Mouse (Mus musculus): ENCODE data around the gene Nostrin.

Gene Nostrin

DNA sequence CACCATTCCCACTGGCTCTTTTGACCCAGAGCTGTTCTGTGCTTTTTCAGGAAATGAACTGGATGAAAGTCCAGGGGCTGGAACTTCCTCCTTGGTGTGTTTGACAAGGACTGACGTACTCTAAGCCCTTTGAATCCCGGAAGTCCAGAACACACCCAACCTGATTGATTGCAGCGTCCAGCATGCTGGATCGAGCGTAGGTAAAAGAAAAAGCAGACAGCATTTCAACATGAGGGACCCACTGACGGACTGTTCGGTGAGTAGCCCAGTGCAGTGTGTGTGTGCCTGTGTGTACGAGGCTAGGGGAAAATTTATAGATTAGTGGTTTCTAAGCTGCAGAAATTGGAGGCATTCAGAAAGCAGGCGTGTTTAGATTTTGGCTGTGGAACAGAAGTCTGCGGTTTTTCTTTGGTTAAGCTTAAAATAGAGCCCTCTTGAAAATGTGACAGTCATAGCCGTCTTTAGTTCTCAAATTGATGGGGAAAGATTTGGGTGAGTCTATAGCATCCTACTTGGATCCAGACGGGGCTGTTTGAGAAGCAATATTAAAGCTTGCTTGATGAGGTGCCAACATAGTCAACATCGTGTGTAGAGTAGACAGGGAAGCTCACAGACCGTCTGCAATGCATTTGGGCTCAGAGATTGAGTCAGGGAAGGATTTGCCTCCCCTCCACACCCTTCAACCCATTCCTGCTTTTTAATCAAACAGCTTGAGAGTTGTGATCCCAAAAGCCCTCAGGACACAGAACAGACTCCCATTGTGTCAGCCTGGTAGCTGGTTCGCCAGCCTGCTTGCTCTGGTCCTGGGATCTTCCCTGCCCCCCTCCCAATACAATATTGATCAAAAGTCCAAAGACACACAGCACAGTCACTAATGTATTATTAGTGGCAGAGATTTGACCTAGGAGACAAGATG is at the start of gene Nostrin:
TSS of gene Nostrin (plus strand) at position 140 of the 916 bp plus-strand sequence.
- DNase-seq (ENCODE audit: low spot score), result no peak

DNA sequence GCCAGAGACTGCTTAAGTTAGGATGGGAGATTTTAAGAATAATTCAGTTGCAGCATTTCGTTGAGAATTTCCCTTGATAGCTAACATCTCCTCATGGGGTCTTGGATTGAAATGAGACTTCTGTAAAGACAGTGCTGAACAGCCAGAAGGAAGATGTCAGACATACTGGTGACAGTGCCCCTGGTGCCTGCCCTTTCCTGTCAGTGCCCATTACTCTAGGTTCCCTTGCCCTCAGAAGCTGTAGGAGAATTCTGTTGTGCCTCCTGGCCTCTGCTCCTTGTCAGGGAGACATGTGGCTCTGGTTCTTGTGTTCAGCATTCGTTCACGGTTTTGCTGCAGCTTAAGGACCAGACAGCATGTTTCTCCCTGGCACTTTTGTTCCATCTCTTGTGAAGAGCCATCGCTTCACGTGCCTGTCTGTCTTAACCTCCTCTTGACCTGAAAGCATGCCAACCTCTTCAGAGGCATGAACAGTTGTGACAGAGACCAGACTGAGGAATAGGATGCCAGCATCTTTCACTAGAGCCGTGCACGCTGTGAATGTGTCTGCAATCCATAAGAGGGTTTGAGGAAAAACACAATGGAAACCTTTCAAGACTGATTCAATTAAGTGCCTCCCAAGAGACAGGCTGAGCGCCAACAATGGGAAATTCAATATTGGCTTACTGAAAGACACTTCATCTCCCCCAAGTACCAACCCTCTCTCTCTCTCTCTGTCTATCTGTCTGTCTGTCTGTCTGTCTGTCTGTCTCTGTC is 48.9 kb upstream of the Nostrin start:
- no peak for DNase-seq (ENCODE audit: low spot score)

DNA sequence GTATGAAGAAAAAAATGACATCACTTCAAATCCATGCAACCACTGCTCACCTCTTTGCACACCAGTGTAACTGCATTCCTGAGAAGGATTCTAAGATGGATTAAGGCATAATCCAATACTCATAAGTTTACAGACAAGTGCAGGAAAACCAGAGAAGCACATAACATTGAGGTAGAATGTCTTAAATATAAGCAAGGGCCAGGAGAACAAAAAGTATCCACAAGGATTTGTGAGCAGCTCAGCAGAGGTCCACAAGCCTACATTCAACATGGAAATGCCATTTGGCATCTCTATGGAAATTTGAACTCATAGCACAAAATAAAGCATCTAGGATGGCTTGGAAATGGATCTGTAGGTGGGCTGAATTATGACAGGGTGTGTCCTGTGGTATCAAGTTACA is 39.8 kb upstream of the Nostrin start:
- DNase-seq (ENCODE audit: low spot score), result no peak

DNA sequence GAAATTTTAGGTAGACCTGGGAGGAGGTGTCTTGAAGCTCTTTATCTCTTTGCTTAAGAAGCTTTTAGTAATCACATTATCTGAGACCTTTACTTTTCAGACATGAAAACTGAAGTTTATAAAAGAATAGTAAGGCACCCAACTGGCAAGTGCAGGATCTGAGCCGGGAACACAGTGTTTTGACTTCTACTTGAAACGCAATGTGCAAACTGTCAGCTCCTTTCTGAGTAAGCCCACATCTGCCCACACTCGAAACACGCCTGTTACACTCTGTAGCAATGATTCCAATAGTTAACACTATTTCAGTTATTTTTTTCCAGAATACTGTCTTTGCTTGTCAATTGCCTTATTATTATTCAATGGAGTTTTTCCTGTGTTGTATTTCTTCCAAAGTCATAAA is 38.8 kb upstream of the Nostrin start:
- DNase-seq (ENCODE audit: low spot score), result no peak

DNA sequence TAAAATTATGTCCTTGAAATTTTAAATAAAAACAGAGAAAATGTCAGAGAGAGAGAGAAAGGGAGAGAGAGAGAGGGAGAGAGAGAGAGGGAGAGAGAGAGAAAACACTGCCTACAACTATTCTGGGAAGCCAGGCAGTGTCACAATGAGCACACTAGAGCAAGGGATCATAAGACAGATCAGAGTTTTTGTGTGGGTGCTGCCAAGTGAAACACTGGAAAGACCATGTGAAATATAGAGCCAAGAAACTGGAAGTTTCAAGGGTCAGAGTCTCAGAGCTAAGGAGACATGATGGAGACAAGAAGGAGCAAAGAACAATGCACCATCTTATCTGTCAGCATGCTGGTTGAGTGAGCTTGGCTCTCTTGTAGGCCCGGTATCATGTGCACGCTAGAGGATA is 38.1 kb upstream of the Nostrin start:
- DNase-seq (ENCODE audit: low spot score), result no peak

DNA sequence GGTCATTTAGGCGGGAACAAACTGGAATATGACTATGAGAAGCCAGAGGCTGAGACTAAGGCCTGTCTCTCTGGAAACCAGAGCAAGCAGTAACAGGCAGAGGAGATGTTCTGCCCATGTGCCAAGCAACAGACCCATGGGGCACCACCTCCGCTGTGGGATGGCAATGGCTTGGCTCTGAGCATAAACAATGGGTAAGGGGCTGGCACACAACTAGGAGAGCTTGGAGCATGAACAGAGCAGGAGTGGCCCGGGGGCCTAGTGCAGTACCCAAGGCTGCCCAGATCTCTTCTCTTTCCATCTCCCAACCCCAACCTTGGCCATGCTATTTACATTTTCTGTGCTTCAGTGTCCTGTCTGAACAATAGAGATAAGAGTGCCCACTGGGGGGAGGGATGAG is 36.9 kb upstream of the Nostrin start:
- DNase-seq (ENCODE audit: low spot score), result no peak

DNA sequence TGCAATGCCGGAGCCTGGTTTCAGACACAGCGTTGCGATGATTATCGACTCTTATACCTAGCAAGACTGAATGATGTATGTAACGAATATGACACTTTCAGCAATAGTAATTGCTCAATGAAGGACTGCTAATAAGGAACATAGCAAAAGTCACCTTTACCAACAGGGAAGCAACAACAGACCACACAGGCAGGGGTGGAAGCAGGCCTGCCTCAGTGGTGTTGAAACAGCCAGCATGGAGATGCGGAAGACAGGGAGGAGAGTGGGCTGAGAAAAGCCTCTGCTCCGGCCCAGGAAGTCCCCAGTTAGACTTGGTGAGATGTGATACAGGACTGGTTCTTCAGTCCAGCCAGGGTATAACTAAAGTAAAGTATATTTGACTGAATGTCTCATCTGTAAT is 36.5 kb upstream of the Nostrin start:
- DNase-seq (ENCODE audit: low spot score), result no peak

DNA sequence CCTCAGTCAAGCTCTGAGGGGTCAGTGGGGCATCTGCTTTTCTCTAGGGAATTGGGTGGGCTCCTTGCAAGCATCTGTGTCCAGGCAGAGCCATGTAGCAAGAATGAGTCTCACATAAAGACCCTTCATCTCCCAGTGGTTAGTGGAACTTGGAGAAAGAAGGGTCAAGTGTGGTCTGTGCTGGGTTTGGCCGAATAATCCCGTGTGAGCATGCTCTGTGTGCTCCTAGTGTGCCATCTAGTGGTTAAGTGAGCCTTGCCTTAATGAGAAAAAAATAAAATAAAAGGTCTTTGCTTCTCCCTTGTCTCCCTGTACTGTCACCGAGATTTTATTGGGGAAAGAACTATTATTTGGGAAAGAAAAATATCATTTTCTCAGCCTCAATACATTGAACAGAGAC is 34.9 kb upstream of the Nostrin start:
- DNase-seq (ENCODE audit: low spot score), result no peak

DNA sequence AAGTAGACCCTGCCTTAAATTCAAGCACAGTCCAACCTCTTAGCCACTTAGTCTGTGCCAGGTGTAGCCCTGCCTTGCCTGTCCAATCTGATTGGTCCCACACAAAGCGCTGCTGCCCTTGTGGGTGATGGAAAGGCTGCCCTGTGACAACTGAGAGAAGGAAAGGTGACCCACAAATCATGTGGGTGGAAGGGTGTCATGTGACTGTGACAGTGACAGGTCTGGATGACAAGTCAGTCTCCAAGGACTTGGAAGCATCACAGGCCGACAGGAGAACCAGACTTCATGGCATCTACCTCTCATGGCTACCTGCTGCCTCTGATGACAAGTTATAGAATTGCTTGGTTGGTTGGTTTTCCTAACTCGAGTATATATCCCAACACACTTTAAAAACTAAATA is 32.1 kb upstream of the Nostrin start:
- DNase-seq (ENCODE audit: low spot score), result no peak

DNA sequence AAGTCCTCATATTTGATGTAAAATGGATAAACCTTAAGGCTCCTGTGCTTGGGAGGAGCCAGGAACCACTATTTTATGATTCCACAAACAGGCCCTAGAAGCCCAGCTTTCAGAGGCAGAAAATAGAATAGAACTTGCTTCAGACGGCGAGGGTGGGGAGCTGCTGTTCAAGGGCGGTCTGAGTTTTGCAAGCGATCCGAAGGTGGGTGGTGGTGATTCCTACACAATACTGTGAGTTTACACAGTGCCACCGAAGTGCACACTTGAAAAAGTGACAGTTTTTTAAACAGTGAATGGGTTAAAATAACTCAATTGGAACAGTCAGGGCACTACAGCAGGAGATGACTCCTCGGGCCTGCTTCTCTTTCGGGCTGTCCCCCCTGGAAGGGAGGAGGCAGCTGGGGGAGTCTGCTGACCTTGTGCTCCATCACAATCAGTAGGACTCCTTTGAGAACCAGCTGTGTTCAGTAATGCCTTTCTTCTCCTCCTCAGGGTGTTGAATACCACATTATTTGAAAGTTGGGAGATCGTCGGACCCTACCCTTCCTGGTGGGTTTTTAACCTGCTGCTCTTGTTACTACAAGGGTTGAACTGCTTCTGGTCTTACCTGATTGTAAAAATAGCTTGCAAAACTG is 31.0 kb upstream of the Nostrin start:
- DNase-seq (ENCODE audit: low spot score), result no peak

DNA sequence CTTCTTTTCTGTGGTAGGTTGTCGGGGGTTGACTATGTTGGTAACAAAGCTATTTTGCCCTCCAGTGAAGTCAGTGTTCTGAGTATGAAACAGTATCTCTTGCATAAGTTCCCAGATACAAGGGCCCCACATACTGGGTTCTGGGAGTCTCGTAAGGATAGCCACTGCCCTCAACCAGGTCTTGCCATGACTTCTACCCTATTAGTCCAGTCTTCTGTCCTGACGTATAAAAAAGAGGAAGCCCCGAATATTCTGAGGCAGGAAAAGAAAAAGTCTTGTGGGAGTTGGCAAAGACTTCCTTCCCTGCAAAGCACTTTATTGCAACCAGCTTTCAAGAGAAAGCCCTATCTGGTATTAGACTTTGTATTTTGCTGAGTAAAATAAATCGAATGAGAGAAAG is 26.4 kb upstream of the Nostrin start:
- no peak for DNase-seq (ENCODE audit: low spot score)

DNA sequence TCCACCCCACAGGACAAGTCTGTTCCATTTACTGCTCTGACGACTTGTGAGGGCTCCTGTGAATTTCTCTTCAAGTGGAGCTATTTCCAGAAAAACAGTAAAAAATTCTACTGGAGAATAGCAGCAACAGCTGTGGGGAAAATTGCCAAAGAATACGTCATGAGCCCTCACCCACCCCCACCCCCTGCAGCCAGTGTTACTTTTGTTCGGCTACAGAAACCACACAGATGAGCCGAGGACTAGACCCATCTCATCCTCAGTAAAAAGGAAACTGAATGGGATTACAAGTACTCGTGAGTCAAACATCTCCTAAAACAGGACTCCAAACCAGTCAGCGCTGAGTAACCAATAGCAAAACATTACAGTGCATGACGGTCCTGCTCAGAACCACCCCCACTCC is 25.9 kb upstream of the Nostrin start:
- DNase-seq (ENCODE audit: low spot score), result no peak

DNA sequence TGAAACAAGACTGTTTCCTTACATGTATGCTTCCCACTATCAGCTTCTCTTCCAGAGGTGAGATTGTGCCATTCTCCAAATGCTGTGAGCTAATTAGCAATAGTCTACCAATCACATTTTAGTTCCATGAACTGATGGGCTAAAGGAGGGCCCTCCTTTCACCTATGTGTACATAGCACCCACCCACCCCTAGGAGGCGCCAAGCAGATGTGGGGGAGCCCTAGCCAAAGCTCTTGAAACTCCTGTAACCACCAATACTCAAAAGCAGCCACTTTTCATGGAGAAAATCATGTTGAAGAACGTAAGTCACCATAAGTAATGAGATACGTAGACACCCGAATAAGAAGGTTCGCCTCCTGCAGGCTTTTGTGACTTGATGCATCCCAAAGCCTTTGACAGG is 23.0 kb upstream of the Nostrin start:
- no peak for DNase-seq (ENCODE audit: low spot score)

DNA sequence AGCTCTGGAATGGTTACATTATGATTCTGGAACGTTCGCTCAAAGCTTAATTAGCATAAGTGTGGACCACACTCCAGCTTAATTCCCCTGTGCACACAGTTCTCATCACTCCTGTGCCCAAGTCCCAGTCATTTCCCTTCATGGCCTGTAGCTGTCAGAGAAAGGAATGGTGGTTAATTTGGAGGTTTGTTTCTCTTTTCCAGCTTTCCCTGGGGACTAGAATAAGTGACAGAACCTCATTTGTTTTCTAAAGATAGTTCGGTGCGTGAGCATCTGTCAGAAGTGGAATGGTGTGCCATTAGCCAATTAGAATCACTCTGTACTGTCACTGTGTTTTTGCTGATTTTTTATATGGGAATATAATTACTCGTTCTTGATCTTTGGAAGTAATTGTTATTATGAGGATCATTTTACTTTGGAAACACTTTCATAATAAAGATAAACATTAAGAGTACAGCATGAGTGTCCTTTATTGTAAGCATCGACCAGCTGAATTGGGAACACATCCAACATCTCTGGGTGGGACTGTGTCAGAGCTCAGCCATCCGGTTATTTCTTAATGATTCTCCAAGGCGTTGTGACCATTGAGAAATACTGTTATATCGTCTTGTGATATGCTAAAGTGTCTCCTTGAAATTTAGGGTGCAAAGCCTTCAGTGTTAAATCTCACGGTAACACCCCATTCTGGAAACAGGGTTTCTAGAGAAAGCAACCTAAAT is 21.6 kb upstream of the Nostrin start:
- no peak for DNase-seq (ENCODE audit: low spot score)

DNA sequence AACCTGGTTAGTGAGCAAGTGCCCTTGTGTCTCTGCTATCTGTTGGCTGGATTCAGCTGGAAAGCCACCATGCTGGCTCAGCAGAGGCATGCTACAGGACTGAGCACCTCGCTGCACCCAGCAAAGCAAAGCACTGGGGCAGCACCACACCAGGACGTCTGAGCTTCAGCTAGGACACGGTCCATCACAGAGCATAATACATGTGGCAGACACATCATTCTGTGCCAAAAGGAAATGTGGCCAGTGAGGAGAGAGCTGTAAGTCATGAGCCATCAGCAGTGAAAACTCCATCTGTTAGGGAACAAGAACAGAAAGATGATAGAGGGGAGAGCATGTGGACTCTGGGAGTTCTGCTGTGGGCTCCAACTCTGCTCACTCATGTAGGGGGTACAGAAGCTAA is 19.7 kb upstream of the Nostrin start:
- no peak for DNase-seq (ENCODE audit: low spot score)

DNA sequence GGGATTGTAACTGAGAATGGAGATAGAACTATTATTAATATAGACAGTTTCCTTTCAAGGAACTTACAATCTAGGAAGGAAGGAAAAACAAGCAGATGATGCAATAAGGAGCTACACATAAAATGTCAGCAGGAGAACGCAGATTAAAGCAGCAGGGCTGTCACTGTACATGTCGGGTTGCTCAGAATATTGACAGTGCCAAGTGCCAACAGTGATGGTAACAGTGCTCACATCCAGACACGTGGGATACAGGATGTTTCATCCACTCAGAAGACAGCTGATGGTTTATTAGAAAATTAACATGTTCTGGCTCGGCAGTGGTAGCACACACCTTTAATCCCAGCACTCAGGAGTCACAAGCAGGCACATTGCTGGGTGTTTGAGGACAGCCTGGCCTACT is 18.8 kb upstream of the Nostrin start:
- DNase-seq (ENCODE audit: low spot score), result no peak

DNA sequence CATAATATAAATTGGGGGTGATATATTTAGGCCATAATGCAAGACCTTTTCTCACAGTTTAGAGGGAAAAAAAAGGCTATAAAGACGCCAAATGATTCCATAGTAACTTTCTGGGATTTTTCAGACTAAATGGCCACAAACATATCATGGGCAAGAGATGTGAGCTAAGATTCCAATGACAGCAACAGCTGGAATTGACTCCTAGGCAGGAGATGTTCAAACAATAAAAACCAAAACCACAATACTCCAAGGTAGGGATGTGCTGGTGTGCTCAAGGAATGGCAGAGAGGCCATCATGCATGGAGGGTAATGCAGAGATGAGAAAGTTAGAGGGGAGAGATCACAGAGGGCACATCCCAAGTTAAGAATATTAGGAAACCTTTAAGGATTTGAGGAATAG is 16.6 kb upstream of the Nostrin start:
- DNase-seq (ENCODE audit: low spot score), result no peak

DNA sequence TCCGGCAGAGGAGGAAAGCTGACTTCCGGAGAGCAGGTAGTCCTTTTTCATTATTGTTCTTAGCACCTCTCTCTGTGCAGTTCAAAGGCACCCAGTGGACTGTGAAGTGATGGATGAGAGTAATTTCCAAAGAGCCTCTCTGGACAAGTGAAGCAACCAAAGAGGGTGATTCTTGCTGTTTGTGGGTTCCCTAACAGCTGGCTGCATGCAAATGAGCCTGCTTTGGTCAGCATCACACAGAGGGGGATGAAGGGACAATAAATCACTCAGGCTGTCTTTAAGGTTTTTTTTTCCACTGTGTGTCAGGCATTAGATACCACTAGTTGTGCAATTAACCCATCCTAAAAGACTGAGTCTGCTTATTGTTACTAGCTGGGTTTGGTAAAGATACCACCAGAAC is 15.9 kb upstream of the Nostrin start:
- no peak for DNase-seq (ENCODE audit: low spot score)

DNA sequence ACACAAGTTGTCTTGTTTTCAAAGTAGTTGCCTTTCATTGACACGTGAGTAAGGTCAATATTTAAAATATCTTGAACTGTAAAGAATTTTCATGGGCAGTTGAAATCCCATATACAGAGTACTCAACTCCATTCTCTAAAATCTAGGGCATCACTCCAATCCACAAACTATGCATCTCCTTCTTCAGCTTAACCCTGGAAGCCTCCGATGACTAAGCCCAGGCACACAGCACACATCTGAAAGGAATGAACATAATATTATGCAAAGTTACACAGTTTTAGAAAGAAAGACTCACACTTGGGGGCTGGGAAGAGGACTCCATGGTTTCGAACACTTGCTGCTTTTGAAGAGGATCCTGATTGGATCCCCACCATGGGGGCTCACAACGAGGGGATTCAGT is 13.9 kb upstream of the Nostrin start:
- no peak for DNase-seq (ENCODE audit: low spot score)

DNA sequence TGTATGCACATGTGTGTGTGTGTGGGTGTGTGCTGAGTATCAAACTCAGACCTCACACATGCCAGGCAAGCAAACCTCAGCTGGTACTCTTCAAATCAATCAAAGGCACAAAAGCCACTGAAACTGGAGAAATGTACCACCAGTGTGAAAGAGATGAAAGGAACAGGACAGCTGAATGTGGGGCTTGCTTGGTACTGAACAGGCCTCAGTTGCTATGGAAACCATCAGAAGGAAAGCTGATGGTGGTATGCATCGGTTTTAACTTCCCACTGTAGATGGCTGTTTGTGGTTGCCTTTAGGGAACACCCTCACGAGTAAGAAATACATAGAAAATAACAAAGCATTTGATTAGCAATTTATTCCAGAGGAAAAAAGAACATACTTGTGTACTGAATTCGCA is 10.2 kb upstream of the Nostrin start:
- no peak for DNase-seq (ENCODE audit: low spot score)

DNA sequence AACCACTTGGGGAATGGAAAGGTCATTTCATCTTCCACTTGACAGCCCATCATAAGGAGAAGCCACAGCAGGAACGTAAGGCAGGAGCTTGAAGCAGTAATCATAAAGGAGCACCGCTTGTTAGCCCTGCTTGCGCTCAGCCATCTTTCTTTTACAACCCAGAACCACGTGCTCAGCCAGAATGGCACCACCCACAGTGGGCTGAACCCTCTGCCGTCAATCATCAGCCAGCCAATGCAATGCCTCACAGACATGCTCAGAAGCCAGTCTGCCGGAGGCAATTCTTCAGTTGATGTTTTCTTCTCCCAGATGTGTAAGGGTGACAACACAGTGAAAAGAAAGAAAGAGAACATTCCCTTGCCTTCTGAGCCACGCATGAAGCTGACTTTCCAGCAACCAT is 7.3 kb upstream of the Nostrin start:
- no peak for DNase-seq (ENCODE audit: low spot score)

DNA sequence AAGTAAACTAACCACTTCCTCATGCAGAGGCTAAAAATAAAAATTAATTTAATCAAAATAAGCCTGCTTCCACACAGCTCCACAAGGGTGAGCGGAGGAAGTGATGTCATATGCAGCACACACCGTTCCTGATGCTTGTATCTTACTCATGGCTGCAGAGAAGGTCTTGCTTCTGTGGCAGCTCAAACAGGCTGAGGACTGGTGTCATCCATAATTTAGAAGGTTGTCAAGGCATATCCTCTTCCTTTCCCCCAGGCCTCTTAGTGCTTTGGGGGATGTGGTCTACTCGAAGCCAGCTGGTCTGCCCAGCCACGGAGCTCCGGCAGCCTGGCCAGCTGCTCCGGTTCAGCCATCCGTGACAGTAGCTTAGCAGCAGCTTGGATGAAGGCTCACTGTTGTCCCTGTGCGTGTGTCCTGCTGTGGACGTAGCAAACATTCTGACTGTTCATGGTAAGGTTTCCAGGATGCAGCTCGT is 6.6 kb upstream of the Nostrin start:
- no peak for DNase-seq (ENCODE audit: low spot score)

Data from ovary, adult 18-20 months (tissue).